Mouse (Mus musculus): ENCODE results near the gene Syne3.

Syne3 gene

DNA sequence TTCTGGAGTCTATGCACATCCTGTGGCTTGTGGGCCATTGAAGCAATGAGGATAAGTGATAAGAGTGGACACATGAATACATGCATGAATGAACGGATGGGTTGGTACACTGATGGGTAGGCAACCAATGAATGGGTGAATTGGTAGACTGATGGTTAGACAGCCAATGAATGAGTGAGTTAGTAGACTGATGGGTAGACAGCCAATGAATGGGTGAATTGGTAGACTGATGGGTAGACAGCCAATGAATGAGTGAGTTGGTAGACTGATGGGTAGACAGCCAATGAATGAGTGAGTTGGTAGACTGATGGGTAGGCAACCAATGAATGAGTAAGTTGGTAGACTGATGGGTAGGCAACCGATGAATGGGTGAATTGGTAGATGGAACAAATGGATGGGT is 91.7 kb downstream of the Syne3 start:
- DNase-seq = no peak

DNA sequence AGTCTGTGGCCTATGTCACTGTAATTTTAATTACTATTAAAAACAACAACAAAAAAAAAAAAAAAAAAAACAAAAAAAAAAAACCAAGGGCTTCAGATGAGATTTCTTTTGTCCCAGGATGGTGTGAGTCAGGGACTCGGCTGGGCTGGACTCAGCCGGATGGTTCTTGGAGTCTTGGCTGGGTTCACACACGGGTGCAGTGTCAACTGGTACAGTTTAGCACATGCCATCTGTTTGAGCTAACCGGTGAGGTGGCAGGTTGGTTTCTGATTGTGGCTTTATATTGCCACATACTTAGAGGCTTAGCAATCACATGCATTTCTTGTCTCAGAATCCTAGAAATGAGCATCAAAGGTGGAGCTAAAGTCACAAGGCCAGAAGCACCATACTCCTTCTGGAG is 92.3 kb downstream of the Syne3 start:
- DNase-seq = no peak

DNA sequence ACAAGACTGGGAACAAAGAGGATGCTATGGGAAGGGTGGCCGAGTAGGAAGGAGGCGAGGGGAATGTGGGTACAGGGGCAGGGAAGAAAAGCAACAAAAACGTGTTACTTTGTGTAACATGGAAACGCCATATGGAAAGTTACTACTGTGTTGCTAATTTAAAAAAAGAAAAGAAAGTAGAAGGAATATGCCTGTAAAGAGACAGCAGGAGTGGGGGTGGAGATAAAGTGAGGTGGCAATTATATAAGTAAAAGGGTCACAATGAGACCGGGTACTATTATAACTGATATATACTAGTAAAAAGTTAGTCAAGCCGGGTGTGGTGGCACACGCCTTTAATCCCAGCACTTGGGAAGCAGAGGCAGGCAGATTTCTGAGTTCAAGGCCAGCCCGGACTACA is 92.8 kb downstream of the Syne3 start:
- DNase-seq = no peak

- no peak for DNase-seq
Measured at GRCm38 (mm10) chr12:104915681-104916080, 93.9 kb downstream of the Syne3 start.

DNA sequence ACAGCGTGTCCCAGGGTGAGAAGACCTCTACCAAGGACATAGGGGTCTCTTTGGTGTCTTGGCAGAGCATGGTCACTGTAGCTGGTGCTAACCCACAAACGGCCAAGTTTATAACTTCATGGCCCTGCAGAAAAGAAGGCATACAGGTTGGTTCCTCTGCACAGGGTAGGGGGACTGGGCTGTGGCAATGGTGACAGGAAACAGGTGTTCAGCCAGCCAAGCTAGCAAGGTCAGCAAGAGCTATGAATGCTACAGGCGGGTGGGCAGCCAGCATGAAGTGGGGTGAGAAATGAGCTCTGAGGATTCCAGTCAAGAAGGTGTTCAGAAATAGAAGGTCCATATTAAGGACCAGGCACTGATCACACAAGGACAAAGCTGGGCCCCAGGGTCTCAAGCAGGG is 96.6 kb downstream of the Syne3 start:
- no peak for DNase-seq

- peak; percentile 68 for DNase-seq
Measured at GRCm38 (mm10) chr12:104912281-104912933, 97.2 kb downstream of the Syne3 start.

DNA sequence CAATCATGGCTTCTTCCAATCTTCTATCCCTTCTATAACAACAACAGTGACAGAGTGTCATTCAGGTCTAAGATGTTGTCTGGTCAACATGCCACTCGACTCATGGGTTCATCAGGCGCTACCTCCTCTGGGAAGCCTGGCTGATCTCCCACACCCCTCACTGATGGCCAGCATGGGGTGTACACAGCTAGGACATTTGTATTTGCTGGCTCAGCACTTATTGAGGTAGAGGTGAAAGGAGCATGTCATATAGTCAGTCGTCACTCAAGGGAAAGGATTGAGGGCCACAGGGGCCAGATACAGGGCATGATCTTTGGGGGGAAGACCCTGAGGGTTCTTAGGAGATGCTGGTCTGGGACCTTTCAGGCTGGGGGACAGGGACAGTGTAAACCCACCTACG is 99.9 kb downstream of the Syne3 start:
- no peak for DNase-seq

DNA sequence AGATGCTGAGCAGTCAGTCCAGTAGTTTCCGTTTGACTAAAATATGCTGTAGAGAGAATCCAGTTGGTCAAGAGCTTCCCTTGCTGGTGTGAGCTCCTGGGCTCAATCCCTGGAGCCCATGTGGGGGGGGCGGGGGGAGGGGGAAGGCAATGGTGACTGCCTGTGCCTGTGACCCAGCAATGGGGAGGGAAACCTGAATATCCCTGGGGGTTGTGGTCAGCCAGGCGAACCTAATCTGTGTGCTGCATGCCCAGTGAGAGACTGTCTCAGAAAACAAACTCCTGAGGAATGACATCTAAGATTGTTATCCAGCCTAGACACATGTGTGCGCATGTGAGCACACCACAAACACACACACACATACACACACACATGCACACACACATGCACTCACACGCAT is 100.6 kb downstream of the Syne3 start:
- DNase-seq = peak; percentile 54

- DNase-seq = peak; percentile 66
Measured at GRCm38 (mm10) chr12:104908024-104908781, 101.4 kb downstream of the Syne3 start.

GRCm38 (mm10) chr12:104907133-104907532 is 102.5 kb downstream of the Syne3 start:
- DNase-seq = no peak

GRCm38 (mm10) chr12:104904138-104904537 is 105.5 kb downstream of the Syne3 start:
- DNase-seq = no peak

DNA sequence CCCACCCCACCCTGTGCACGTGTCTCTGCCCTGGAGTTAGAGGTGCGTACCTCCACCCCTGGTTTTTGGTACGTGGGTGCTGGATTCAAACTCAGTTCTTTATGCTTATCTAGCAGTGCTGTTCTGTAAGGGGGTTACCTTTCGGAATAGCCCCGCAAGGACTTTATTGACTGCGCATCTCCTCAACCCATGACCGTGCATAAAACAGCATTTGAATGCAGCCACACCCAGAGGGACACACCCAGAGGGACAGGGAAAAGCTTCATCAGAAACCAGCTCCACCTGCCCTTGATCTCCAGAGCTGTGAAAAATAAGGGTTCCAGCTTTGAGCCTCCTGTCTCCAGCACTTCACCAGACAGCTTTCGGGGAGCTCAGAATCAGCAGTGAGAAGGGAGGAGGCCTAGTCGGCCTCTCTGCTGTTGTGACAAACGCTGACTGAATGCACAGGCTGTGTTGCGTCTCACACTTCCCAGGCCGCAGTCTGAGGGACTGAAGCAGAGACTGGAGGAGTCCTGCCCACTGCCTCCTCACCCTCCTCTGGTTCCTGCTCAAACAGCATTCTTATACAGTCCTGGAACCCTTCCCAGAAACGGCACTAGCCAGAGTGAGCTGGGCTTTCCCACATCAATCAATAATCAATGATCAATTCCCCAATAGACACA is 107.1 kb downstream of the Syne3 start:
- no peak for DNase-seq

GRCm38 (mm10) chr12:104901320-104901719 is 108.3 kb downstream of the Syne3 start:
- DNase-seq = no peak

GRCm38 (mm10) chr12:104899835-104900234 is 109.8 kb downstream of the Syne3 start:
- DNase-seq = no peak

DNA sequence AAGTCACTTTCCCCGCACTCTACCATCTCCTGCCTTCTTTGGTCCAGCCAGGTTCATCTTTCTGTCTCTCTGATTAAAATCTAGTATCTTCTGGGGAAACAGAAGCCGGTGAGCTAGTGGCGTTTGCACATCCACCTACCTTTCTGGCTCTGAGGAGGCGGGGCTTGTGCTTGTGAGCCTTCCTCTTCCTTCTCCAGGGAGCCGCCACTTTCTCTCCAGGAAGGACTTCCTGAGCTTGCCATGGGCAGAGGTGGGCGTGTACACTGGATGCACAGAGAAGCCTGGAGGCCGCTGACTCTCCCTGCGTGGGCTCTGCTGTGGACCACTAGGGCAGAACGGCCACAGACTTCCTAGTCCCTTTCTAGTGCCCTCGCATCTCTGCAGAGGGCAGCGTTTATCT is 110.4 kb downstream of the Syne3 start:
- no peak for DNase-seq

DNA sequence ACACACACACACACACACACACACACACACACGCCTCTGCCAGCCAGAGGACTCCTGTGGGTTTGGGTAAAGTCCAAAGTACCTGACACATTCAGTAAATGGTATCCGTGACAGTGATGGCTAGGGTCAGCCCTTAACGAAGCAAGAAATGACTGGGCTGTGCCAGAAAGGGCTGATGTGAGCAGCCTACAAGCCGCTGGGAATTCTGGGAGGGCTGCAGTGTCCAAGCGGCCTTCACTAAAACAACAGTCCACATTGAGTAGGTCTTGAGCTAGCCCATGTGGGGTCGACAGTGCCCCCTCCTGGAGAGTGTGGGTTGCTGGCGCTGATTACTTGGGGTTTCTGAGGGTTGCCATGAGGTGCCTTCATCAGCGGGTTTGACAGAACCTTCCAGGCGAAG is 110.9 kb downstream of the Syne3 start:
- DNase-seq = peak; percentile 47

DNA sequence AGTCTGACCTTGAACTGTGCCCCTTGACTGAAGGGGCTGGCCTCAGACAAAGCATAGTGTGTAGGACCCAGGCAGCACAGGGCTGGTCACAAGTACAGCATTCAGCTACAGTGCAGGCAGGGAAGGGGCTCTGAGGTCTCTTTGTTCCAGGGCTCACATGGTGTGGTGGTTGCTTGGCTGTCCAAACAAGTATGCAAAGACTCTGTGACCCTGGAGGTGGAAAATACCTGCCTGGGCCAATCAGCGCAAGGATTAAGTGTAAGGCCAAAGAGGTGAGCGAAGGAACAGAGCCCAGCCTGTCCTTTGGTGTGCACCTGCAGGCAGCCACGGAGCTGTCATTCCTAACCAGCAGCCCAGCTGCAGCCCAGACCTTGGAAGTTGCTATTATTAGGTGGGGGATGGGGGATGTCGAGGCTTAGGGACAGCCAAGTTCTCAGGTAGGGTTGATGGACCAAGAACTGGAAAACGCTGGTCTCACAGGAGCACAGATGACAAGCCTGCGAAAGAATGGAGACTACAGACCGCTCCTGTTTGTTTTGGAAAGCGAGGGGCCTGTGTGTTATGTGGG is 112.5 kb downstream of the Syne3 start:
- DNase-seq = peak; percentile 53

DNA sequence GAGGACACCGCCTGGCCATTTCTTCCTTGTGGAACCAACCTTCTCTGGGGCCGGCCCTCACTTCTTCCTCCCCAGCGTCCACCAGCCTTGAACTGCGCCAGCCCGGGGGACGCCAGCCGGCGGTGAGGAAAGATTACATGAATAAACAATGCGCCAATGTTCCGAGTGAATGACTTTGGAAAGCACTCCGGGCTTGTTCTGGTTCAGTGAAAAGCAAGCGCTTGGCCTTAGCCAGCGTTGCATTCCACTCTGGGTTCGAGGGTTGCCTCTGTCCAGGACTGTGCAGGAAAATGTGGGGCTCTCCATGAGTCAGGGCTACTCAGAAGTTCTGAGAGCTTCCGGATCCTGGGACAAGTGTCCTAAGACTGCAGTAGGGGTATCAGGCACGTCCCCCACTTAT is 113.0 kb downstream of the Syne3 start:
- DNase-seq = peak; percentile 72

DNA sequence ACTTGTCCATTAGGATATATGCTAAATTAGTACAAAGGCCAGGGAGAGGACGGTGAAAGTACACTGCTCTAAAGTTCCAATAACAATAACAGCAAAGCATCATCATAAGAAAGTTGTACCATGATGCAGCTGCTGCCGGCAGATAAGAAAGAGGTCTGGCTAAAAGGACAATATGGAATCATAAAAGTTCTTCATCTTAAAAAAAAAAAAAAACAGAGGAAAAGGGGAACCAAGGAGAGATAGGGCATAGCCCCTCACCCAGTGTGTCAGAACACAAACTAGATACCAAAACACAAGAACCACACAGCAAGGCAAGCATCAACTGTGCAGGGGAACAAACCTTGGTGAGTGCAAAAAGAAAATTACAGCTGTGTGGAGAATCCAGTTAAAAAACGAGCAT is 117.4 kb downstream of the Syne3 start:
- DNase-seq = no peak

GRCm38 (mm10) chr12:104890066-104890465 is 119.5 kb downstream of the Syne3 start:
- DNase-seq = no peak

- no peak for DNase-seq
Measured at GRCm38 (mm10) chr12:104886104-104886503, 123.5 kb downstream of the Syne3 start.

DNA sequence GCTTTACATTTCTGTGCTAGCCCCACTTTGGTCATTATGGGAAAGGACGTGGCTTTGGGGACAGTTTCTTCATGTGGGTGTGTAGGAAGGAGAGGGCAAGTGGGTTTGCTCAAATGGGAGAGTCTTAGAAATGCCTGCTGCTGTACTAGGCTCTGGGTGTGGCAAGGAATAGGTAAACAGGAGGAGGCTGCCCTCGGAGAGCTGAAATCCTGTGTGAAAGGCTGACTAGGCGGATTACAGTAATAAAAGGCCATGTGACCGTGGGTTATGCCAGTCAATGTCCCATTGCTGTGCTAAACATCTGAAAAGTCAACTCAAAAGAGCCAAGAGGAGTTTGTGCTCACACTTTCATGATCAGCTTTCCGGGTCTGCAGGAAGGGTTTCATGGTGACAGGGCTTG is 127.1 kb downstream of the Syne3 start:
- DNase-seq = no peak

DNA sequence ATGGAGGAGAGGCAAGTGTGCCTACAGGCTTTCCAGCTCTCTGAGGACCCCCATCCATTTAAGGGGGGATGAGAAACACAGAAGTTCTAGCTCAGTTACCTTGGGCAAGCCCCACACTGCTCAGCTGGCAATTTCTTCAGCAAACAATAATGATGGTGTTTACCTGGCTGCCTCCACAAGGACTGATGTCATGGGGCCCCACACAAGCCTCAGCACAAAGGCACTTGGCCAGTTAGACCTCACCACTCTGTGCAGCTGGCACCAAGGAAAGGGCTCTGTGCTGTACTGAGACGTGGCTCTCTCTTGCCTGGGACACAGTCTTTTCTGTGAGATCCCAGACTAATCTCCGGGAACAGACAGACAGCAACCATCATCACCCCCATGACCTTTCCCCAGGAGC is 127.5 kb downstream of the Syne3 start:
- DNase-seq = no peak

GRCm38 (mm10) chr12:104881518-104882060 is 128.0 kb downstream of the Syne3 start:
- DNase-seq = no peak

Data from retina, postnatal 1 day (tissue).